Mouse (Mus musculus) brain, embryonic 14.5 days (tissue): ENCODE measurements around the gene Cga.

ENCODE experiments used
- CTCF ChIP-seq: fragments of 200-500 bp; IDR thresholded peaks from 2 replicates; pipeline ENCODE4 v1.5.1; 2012; ENCODE audit warnings: inconsistent platforms, mild to moderate bottlenecking, moderate library complexity, borderline replicate concordance; ENCODE audit not compliant: insufficient read depth, insufficient read length; ENCODE audit errors: extremely low read depth
- POLR2A ChIP-seq: fragments of 200-500 bp; IDR thresholded peaks from 2 replicates; pipeline ENCODE4 v1.6.1; 2012; ENCODE audit warnings: mild to moderate bottlenecking, inconsistent platforms, borderline replicate concordance; ENCODE audit not compliant: poor library complexity, insufficient read depth, insufficient read length, severe bottlenecking; ENCODE audit errors: extremely low read depth

DNA sequence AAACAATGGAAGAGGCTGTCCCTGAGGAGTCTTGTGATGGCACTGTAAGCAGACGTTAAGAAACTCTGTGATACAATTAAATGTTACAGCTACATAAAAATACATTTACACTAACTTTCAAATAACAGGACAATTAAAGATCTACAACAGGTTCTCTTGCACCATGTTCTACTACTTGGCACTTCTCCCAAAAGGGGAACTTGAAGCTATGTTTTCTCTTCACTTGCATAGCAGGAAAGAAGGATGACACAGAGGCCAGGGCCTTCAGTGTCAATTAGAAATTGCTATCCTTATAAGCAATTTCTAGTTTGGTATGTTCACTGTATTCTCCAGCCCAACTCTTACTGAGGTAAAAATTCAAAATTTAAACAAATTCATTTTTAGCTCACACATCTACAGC, 19.3 kb upstream of the Cga start:
- TF ChIP-seq CTCF (no peak), POLR2A (no peak)
